Mouse (Mus musculus): ENCODE measurements around the gene Snrnp200.
A peak's percentile ranks its signal among the peaks of the same experiment; 100 is the strongest.
"Not testable (repeated sequence)": the region's sequence is repeated elsewhere in the genome, so short reads cannot be mapped to it uniquely, and the experiment has no call there.

Gene Snrnp200

DNA sequence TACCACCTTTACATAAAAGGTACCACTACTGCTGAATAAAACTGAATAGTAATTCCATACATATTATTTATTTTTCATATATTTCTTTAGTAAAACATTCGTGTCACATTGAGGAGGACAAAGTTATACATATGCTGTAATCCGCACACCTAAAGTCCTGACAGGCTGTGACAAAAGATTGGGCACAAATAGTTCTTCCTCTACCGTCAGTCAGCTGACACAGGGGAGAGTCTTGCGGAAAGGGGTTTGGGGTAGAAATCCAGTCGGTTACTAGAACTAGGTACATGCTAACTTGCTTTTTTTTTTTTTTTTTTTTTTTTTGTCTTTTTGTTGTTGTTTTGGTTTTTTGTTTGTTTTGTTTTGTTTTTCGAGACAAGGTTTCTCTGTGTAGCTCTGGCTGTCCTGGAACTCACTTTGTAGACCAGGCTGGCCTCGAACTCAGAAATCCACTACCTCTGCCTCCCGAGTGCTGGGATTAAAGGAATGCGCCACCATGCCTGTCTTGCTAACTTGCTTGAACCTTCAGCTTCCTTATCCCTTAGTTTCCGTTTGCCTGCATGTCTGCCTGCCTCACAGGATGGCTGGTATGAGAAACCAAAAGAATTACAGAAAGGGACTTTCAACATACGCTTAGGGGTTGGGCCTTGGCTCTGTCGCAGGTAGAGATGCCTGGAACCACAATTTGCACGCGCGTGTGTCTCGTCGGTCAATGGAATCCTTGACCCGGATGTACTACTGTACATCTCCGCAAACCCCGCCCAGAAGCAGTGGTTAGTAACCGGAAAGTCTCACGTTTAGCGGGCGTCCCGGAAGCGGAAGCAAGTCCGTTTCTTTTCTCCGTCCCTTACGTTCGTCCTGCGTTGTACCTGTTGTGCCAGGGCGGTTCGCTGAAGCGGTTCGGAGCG, at the start of gene Snrnp200, which contains the start of gene 1810024B03Rik:
Gene Snrnp200 (plus strand): TSS at position 840 of the 905 bp plus-strand sequence.
Gene 1810024B03Rik (minus strand): TSS at position 734 of the 905 bp plus-strand sequence.
- DNase-seq (ENCODE audit: low spot score), result peak; percentile 85

GRCm38 (mm10) chr2:127165675-127166074, 42.5 kb upstream of the Snrnp200 start:
- DNase-seq (ENCODE audit: low spot score), result no peak

DNA sequence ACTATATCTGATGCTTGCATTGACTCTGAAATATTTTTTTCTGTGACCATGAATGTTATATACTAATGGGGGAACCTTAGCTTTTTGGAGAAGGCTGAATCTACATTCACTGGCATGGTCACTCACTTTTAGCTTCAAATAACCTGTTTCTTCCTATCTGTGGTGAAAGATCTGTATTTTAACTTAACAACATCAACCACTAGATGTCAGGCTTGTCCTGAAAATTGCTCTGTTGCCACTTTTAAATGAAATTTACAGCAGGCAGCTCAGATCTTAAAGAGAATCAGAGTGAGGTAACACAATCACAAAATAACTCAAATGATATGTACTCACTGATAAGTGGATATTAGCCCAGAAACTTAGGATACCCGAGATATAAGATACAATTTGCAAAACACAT, 41.9 kb upstream of the Snrnp200 start:
- DNase-seq (ENCODE audit: low spot score), result not testable (repeated sequence)

GRCm38 (mm10) chr2:127182598-127183381, 25.4 kb upstream of the Snrnp200 start:
- peak; percentile 64 for DNase-seq (ENCODE audit: low spot score)

DNA sequence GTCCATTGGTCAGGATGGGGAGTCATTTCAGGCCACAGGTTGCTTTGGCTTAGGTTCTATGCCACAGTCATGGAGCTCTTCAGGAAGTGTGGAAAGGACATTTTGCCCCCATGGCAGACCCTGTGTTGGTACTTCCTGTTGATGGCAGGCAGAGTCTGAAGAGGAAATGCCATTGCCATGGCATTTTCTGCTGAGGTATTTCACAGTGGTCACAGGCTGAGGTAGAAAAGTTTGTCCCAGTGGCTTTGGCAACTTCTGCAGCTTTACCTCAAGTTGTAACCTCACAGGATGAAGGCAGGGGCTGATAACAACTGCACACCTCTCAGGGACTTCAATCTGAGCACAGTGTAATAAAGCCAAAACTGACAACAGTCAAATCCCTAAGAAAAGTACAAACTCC, 18.6 kb upstream of the Snrnp200 start:
- no peak for DNase-seq (ENCODE audit: low spot score)

GRCm38 (mm10) chr2:127204932-127205331, 3.3 kb upstream of the Snrnp200 start:
- peak; percentile 51 for DNase-seq (ENCODE audit: low spot score)

DNA sequence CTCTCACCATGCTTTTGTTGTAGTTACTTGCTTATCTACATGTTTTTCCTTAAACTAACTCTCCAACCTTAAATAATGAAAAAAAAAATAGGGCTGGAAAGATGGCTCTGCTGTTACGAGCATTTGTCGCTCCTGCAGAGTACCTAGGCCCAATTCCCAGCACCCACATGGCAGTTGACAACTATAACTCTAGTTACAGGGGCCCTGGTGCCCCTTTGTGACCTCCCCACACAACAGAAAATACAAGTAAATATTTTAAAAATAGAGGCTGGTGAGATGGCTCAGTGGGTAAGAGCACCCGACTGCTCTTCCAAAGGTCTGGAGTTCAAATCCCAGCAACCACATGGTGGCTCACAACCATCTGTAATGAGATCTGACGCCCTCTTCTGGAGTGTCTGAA, 2.2 kb upstream of the Snrnp200 start:
- DNase-seq (ENCODE audit: low spot score), result not testable (repeated sequence)

DNA sequence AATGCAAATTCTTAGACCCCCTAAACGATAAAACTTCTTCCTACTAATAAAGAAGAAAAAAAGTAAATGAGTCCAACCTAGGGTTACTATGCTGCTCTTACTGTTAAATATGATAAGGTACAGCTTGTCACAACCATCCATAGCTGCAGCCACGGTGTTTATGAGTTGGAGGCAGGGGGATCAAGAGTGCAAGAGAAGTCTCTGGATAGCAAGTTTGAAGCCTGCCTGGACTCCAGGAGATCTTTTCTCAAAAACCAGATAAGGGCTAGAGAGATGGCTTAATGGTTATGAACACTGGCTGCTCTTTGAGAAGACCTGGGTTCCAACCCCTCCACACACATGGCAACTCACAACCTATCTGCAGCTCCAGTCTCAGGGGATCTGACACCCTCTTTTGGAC, 1.3 kb upstream of the Snrnp200 start:
- no peak for DNase-seq (ENCODE audit: low spot score)

DNA sequence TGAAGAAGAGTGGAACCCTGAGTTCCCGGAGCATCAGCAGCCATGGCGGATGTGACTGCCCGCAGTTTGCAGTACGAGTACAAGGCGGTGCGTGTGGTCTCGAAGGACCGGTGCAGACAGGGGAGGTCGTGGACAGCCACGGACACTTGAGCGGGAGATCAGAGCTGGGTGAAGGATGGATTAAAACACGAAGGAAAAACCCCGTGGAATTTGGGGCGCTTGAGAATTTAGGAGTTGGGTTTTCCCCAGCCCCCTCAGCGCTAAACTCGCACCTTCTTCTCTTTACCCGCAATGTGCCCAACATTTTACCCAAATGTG, 225 bp downstream of the Snrnp200 start:
- DNase-seq (ENCODE audit: low spot score), result no peak

GRCm38 (mm10) chr2:127210701-127211100, 2.5 kb downstream of the Snrnp200 start:
- no peak for DNase-seq (ENCODE audit: low spot score)

DNA sequence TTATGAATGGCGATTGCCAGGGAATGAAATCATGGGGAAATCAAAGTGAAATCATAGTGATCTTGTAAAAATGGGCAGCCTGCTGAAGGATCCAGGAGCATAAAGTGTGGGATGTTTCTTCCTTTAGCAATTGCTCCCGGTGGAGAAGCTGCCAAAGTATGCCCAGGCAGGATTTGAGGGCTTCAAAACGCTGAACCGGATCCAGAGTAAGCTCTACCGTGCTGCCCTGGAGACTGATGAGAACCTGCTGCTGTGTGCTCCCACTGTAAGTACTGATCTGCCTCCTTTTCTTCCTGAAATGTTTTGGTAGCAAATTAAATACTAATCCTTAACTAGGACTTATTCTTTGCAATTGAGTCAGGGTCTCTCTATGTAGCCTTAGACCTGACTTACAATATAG, 9.6 kb downstream of the Snrnp200 start:
- DNase-seq (ENCODE audit: low spot score), result no peak

GRCm38 (mm10) chr2:127225261-127225660, 17.1 kb downstream of the Snrnp200 start:
- no peak for DNase-seq (ENCODE audit: low spot score)

DNA sequence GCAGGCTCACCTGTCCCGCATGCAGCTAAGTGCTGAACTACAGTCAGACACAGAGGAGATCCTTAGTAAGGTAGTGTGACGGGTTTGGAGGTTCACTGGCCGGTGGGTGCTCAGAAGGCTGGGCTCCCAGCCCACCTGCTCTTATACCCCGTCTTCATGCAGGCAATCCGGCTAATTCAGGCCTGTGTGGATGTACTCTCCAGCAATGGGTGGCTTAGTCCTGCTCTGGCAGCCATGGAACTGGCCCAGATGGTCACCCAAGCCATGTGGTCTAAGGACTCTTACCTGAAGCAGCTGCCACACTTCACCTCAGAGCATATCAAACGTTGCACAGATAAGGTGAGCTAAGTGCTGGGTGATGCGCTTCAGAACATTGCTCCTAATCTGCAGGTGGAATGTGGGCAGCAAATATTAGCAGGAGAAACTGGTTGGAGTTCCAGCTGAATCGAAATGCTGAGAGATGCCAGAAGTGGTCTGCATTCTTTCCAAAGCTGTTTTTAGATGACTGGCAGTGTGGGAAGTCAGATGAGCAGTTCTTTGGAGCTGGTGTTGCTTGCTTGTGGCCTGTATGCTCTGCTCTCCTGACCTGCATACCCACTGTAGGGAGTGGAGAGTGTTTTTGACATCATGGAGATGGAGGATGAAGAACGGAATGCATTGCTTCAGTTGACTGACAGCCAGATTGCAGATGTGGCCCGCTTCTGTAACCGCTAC, 29.9 kb downstream of the Snrnp200 start:
- no peak for DNase-seq (ENCODE audit: low spot score)

DNA sequence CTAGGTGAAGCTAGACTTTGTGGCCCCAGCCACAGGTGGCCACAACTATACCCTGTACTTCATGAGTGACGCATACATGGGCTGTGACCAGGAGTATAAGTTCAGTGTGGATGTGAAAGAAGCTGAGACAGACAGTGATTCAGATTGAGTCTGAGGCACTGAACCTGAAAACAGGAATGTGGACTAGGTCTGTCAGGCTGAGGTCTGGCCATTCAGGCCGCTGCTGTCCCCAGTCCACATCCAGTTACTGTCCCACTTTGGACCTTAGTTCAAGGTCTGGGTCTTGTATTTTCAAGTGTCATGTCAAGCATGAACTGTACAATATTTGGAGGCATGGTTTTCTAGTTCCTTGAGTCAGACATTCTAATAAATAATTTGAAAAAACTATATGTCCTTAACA, 31.9 kb downstream of the Snrnp200 start:
- no peak for DNase-seq (ENCODE audit: low spot score)

- peak; percentile 94 for DNase-seq (ENCODE audit: low spot score)
These were observed 39.6 kb downstream of the Snrnp200 start, which contains the start of the genes Ciao1 and Tmem127 for GRCm38 (mm10) chr2:127247592-127248333. Gene Ciao1, minus strand, starts transcription at chr2:127247816. Gene Tmem127, plus strand, starts transcription at chr2:127247908.

- DNase-seq (ENCODE audit: low spot score), result peak; percentile 46
These were observed 40.3 kb downstream of the Snrnp200 start for GRCm38 (mm10) chr2:127248334-127249004.

GRCm38 (mm10) chr2:127250291-127251008, 42.3 kb downstream of the Snrnp200 start:
- no peak for DNase-seq (ENCODE audit: low spot score)

DNA sequence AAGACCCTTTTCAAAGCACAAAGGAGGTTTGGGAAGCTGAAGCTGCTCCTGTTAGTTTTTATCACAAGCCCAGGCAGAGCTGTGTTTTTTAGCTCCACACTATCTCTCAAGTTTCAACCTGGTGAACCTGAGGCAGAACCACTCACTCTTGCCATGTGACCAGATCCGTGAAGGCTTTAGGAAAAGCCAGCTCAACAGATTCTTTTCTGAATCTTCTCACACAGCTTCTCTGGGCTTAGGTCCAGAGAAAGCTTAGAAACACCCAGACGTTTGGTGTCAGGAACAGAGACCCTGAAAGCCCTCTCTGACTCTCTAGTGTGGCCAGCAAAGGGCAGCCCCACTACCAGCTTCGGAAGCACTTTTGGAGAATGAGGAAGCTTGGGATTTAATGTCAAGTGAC, 43.3 kb downstream of the Snrnp200 start:
- no peak for DNase-seq (ENCODE audit: low spot score)

DNA sequence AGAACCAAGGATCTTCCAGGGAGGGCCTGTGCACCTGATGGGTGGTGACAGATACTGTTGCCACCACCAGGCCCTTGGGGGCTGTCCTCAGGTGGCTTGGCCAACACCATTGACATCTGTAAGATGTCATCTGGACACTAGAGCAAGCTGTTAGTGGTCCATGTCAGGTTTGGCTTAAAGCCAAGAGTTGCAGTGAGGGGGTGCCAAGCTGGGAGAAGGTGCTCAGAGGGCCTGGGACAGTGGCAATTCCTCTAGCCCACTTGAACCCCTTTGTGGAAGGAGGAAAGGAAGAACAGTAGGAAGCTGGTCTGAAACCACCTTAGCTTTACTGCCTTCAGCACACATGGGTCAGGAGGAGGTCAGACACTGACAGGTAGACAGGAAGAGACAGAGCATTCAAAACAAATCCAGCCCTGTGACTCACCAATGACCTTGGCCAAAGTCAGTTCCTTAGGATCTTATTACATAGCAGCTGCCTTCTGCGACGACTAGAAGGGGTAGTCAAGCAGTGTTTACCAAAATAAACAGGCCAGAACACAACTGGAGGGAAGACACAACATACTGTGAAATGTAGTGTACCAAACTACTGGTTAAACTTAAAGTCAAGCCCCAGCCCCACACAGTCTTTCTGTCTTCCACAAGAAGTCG, 43.8 kb downstream of the Snrnp200 start:
- DNase-seq (ENCODE audit: low spot score), result no peak

GRCm38 (mm10) chr2:127252787-127253186, 44.6 kb downstream of the Snrnp200 start:
- no peak for DNase-seq (ENCODE audit: low spot score)

Data from spleen, adult 12 weeks (tissue).